Mouse (Mus musculus) G1E (cell line): ENCODE measurements at regions not wholly inside any gene's neighbourhood (a gene's known extent, or its start where the extent isn't known, plus 50 kb on each side); places are given as distances from the start of the nearest gene placed in this dataset.

Experiments
- CTCF ChIP-seq: IDR thresholded peaks from 2 replicates; pipeline ENCODE4 v1.5.1; 2012; ENCODE audit warnings: low read depth, low read length, inconsistent platforms, mixed read lengths
- GATA1 ChIP-seq: IDR thresholded peaks from 2 replicates; pipeline ENCODE4 v1.6.1; 2012; ENCODE audit warnings: borderline replicate concordance, low read length, inconsistent platforms, mixed read lengths
- TAL1 ChIP-seq: conservative IDR thresholded peaks from 2 replicates; pipeline ENCODE4 v1.6.1; 2012; ENCODE audit warnings: low read depth, low read length, inconsistent platforms, mixed read lengths

- no peak for TF ChIP-seq CTCF
- TF ChIP-seq GATA1: no peak
- no peak for TF ChIP-seq TAL1
Observed at GRCm38 (mm10) chr5:51816258-51816657, 248.7 kb upstream of the Ppargc1a start.
